ENCODE assay signal across 8 mouse cellular contexts in genomic region chr3:122638329-122639196, GRCm38 (mm10). TPM values are rescaled to one million over a fixed set of nuclear protein-coding genes. Genes with fewer than 3 reads are reported as not detected.
A peak's percentile ranks its signal among the peaks of the same experiment; 100 is the strongest.
DNase-seq lines count a peak whose midpoint lies in the region; ATAC-seq and TF ChIP-seq lines count a peak whose summit lies in the region.

No protein-coding gene starts in this region.

- H3K4me1 ChIP-seq in hindbrain, embryonic 13.5 days (replicated peaks), result peaks cover 9% of the 10 kb centered on the region

- ATAC-seq in Patski, result peak; percentile 74
- peak; percentile 82 for ATAC-seq in hindbrain, embryonic 13.5 days (ENCODE audit: low FRiP score)

- H3K27me3 ChIP-seq in Patski, result no peaks in the 10 kb centered on the region
- no peaks in the 10 kb centered on the region for H3K27me3 ChIP-seq in hindbrain, embryonic 13.5 days

- no peak overlapping the region for H3K27ac ChIP-seq in hindbrain, embryonic 13.5 days

- peak; percentile 98 for DNase-seq in Patski (ENCODE audit: low read depth, low spot score)
- peak; percentile 97 to 99 for DNase-seq in cerebellum, postnatal 14 days
- peak; percentile 95 to 99 for DNase-seq in frontal cortex, postnatal 25 days (ENCODE audit: low spot score in 2 of 2)
- peak; percentile 92 to 96 for DNase-seq in layer of hippocampus, postnatal 14 days (ENCODE audit: low spot score in 2 of 2)
- peak; percentile 97 for DNase-seq in lung, postnatal 14 days
- peak; percentile 99 for DNase-seq in retina, embryonic 14.5 days (ENCODE audit: low spot score)
- peak; percentile 82 to 85 for DNase-seq in thymus, postnatal 36 days

- H3K4me3 ChIP-seq in hindbrain, embryonic 13.5 days, result no peak overlapping the region

- CTCF ChIA-PET in Patski (lab: Charles Lee), result interaction anchor here (0.6 to 1.8 kb wide), 13 partner anchors 9 to 343 kb away, joined by 3 to 10 read pairs (median 4); no protein-coding TSS in a partner anchor

- H3K9me3 ChIP-seq in hindbrain, embryonic 13.5 days, result no peaks in the 10 kb centered on the region

- no peaks in the 10 kb centered on the region for H3K36me3 ChIP-seq in hindbrain, embryonic 13.5 days

- H3K4me2 ChIP-seq in hindbrain, embryonic 13.5 days, result no peak overlapping the region

- TF ChIP-seq CTCF in Patski (IDR thresholded peaks at IDR 0.05), result peak; percentile 95

- POLR2A ChIA-PET in Patski (lab: Charles Lee), result no interaction called here

- WGBS in hindbrain, embryonic 13.5 days, result 41% methylated on average over 14 of the region's 14 CpGs

- no peak overlapping the region for H3K9ac ChIP-seq in hindbrain, embryonic 13.5 days

- in situ Hi-C loops in Patski (cut with MboI; ENCODE audit: low pct_unique_long_range_greater_than_20kb), result loop anchor here (5.0 to 10.0 kb wide), 2 partner anchors 326 to 754 kb away; no protein-coding TSS in a partner anchor

RNA-seq across cellular contexts. Expression of gene Fnbp1l, which starts 19.0 kb away (rescaled TPM):
- 117 TPM for polyA plus RNA-seq in Patski (2021)
- polyA plus RNA-seq in hindbrain, embryonic 13.5 days (2015; fragmentation: Nextera tagmentation; extraction: Ambion mirVana), result 211 and 214 TPM in 2 replicates
- 10 to 100 TPM; 60.0 to 60.1 TPM for total RNA-seq in layer of hippocampus, postnatal 14 days (2021)
